Mouse (Mus musculus) frontal cortex, adult 2 months (tissue): Measurements from ENCODE around the gene Ttc13. TPM values are rescaled to one million over a fixed set of nuclear protein-coding genes. Genes with fewer than 3 reads are reported as not detected.

Experiments used
- DNase-seq, 2 experiments: peaks; one replicate each; pipeline ENCODE4 v3.0.0; 2022; ENCODE audit warnings: low spot score in 1 of 2; ENCODE audit errors: extremely low spot score in 1 of 2
- polyA plus RNA-seq: library from polyadenylated mRNA; depleted of rRNA; stranded (reverse); fragments of >200 nt; gene quantifications from 2 replicates; pipeline ENCODE4 v1.2.3, GENCODE M21; 2012

The Ttc13 gene
- polyA plus RNA-seq, 1 experiment, result 44.3 TPM

- no peak for DNase-seq
These were observed 16.0 kb downstream of the Ttc13 start for GRCm38 (mm10) chr8:124705823-124706222.

GRCm38 (mm10) chr8:124704376-124704775 lies 17.4 kb downstream of the Ttc13 start:
- DNase-seq, result no peak

- no peak for DNase-seq
These were observed 18.3 kb downstream of the Ttc13 start for GRCm38 (mm10) chr8:124703526-124703925.

- peak in 1 of 2 experiments; percentile 49 for DNase-seq
These were observed 19.6 kb downstream of the Ttc13 start for GRCm38 (mm10) chr8:124702183-124702582.

GRCm38 (mm10) chr8:124701023-124701422 lies 20.8 kb downstream of the Ttc13 start:
- DNase-seq, result no peak

GRCm38 (mm10) chr8:124700271-124700670 lies 21.5 kb downstream of the Ttc13 start:
- DNase-seq, result no peak

GRCm38 (mm10) chr8:124695424-124696100 lies 26.2 kb downstream of the Ttc13 start:
- no peak for DNase-seq

- no peak for DNase-seq
These were observed 30.1 kb downstream of the Ttc13 start for GRCm38 (mm10) chr8:124691706-124692105.

- no peak for DNase-seq
These were observed 32.9 kb downstream of the Ttc13 start for GRCm38 (mm10) chr8:124688899-124689298.

GRCm38 (mm10) chr8:124682218-124682617 lies 39.6 kb downstream of the Ttc13 start:
- DNase-seq, result no peak

GRCm38 (mm10) chr8:124681792-124682157 lies 40.0 kb downstream of the Ttc13 start:
- DNase-seq, result no peak

GRCm38 (mm10) chr8:124681077-124681791 lies 40.5 kb downstream of the Ttc13 start:
- DNase-seq, result no peak

GRCm38 (mm10) chr8:124678246-124678645 lies 43.5 kb downstream of the Ttc13 start:
- DNase-seq, result no peak

- peak; percentile 82 to 94 for DNase-seq
These were observed 44.3 kb downstream of the Ttc13 start for GRCm38 (mm10) chr8:124677486-124677885.

GRCm38 (mm10) chr8:124677078-124677477 lies 44.7 kb downstream of the Ttc13 start:
- DNase-seq, result no peak

GRCm38 (mm10) chr8:124676661-124677060 lies 45.1 kb downstream of the Ttc13 start:
- DNase-seq, result no peak

- no peak for DNase-seq
These were observed 49.4 kb downstream of the Ttc13 start for GRCm38 (mm10) chr8:124672345-124672744.

GRCm38 (mm10) chr8:124668798-124669197 lies 53.0 kb downstream of the Ttc13 start:
- no peak for DNase-seq

- no peak for DNase-seq
These were observed 57.4 kb downstream of the Ttc13 start for GRCm38 (mm10) chr8:124664414-124664813.

GRCm38 (mm10) chr8:124663874-124664230 lies 57.9 kb downstream of the Ttc13 start:
- no peak for DNase-seq

- DNase-seq, result peak; percentile 53 to 75
These were observed 58.5 kb downstream of the Ttc13 start, which contains the start of gene 2310022B05Rik for GRCm38 (mm10) chr8:124663112-124663873. TSS of gene 2310022B05Rik (minus strand) at chr8:124663369.
